ENCODE assay signal across 8 mouse cellular contexts in the genomic region with DNA sequence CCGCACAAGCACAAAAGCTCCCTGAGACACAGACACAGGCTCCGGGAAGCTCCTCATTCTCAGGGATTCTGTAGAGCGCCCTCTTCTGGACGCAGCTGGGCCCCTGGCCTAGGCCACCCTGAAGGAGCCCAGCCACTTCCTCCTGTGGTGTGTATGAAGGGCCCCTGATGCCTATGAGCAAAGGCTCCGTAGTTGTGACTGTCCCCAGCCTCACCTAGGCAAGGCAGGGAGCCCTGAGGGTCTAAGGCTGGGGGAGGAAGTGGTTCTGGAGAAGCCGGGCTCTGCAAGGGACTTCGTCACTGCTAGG. TPM values are rescaled to one million over a fixed set of nuclear protein-coding genes. Genes with fewer than 3 reads are reported as not detected.
A peak's percentile ranks its signal among the peaks of the same experiment; 100 is the strongest.
DNase-seq lines count a peak whose midpoint lies in the region; ATAC-seq and TF ChIP-seq lines count a peak whose summit lies in the region.

No protein-coding gene starts in this region.

- peak; percentile 73 for TF ChIP-seq CTCF in liver, postnatal 0 days (IDR thresholded peaks at IDR 0.05; ENCODE audit: low read depth)

- peak; percentile 59 for DNase-seq in urinary bladder, postnatal 14 days (ENCODE audit: low spot score)
- no peak for DNase-seq in urinary bladder, postnatal 4 days (ENCODE audit: low spot score in 2 of 2)
- DNase-seq in adrenal gland, postnatal 36 days, result peak; percentile 64 to 79
- DNase-seq in kidney, adult 8-10 months, result peak; percentile 35 to 62
- peak; percentile 80 for DNase-seq in liver, postnatal 0 days
- DNase-seq in ovary, postnatal 36 days (ENCODE audit: low spot score), result peak; percentile 59
- no peak for DNase-seq in yolk sac, embryonic 10.5 days (ENCODE audit: low spot score)

- no peak for TF ChIP-seq EP300 in liver, postnatal 0 days (IDR thresholded peaks at IDR 0.05; ENCODE audit: low read depth)

- H3K36me3 ChIP-seq in forebrain, embryonic 13.5 days (ENCODE audit: poor library complexity, severe bottlenecking), result no peaks in the 10 kb centered on the region
- H3K36me3 ChIP-seq in liver, postnatal 0 days (replicated peaks; ENCODE audit: insufficient read depth, low read length), result no peaks in the 10 kb centered on the region

- peak; percentile 12; the same call in 1 of the 2 replicates for ATAC-seq in forebrain, embryonic 13.5 days
- peak; percentile 21; the same call in 1 of the 2 replicates for ATAC-seq in liver, postnatal 0 days

- peaks cover 27% of the 10 kb centered on the region for H3K27me3 ChIP-seq in forebrain, embryonic 13.5 days
- H3K27me3 ChIP-seq in liver, postnatal 0 days (ENCODE audit: insufficient read depth, low read length), result peaks cover 14% of the 10 kb centered on the region

- no peak overlapping the region for H3K9ac ChIP-seq in forebrain, embryonic 13.5 days
- H3K9ac ChIP-seq in liver, postnatal 0 days (replicated peaks), result no peak overlapping the region

- no peak overlapping the region for H3K4me3 ChIP-seq in forebrain, embryonic 13.5 days
- H3K4me3 ChIP-seq in liver, postnatal 0 days (ENCODE audit: low read depth, low read length), result no peak overlapping the region

- H3K4me1 ChIP-seq in forebrain, embryonic 13.5 days, result peaks cover 26% of the 10 kb centered on the region
- H3K4me1 ChIP-seq in liver, postnatal 0 days (ENCODE audit: insufficient read depth), result peaks cover 30% of the 10 kb centered on the region

- no peak overlapping the region for H3K4me2 ChIP-seq in forebrain, embryonic 13.5 days
- peak overlapping the region; percentile 51; the same call in 1 of the 2 replicates for H3K4me2 ChIP-seq in liver, postnatal 0 days (ENCODE audit: low read depth, low read length)

- H3K27ac ChIP-seq in forebrain, embryonic 13.5 days, result no peak overlapping the region
- no peak overlapping the region for H3K27ac ChIP-seq in liver, postnatal 0 days (ENCODE audit: low read depth)

- 40% methylated on average over 7 of the region's 7 CpGs for WGBS in forebrain, embryonic 13.5 days
- 16% methylated on average over 7 of the region's 7 CpGs for WGBS in liver, postnatal 0 days (ENCODE audit: insufficient replicate concordance)

- no peaks in the 10 kb centered on the region for H3K9me3 ChIP-seq in forebrain, embryonic 13.5 days (replicated peaks)
- H3K9me3 ChIP-seq in liver, postnatal 0 days (ENCODE audit: low read length), result no peaks in the 10 kb centered on the region

RNA-seq across cellular contexts. Expression of a gene that starts 3.8 kb away (rescaled TPM):
- total RNA-seq in adrenal gland, postnatal 36 days (2021), result under 1 TPM; 0.10 to 0.56 TPM
- 0.04 TPM in 1 of 2 replicates, not detected in the other for polyA plus RNA-seq in forebrain, embryonic 13.5 days (2015; fragmentation: Nextera tagmentation; extraction: Ambion mirVana)
- not detected in 2 replicates for polyA plus RNA-seq in liver, postnatal 0 days (2015; fragmentation: Nextera tagmentation; extraction: Ambion mirVana)

RNA-seq across cellular contexts. Expression of a gene that starts 24.9 kb away (rescaled TPM):
- total RNA-seq in adrenal gland, postnatal 36 days (2021), result under 1 TPM in 1 of 2 experiments, not detected in 1; 0.26 TPM
- not detected in 2 replicates for polyA plus RNA-seq in forebrain, embryonic 13.5 days (2015; fragmentation: Nextera tagmentation; extraction: Ambion mirVana)
- 0.58 and 1.3 TPM in 2 replicates for polyA plus RNA-seq in liver, postnatal 0 days (2015; fragmentation: Nextera tagmentation; extraction: Ambion mirVana)

RNA-seq across cellular contexts. Expression of a gene that starts 43.1 kb away (rescaled TPM):
- total RNA-seq in adrenal gland, postnatal 36 days (2021), result 1 to 10 TPM; 4.0 to 4.6 TPM
- polyA plus RNA-seq in forebrain, embryonic 13.5 days (2015; fragmentation: Nextera tagmentation; extraction: Ambion mirVana), result 0.85 and 1.4 TPM in 2 replicates
- polyA plus RNA-seq in liver, postnatal 0 days (2015; fragmentation: Nextera tagmentation; extraction: Ambion mirVana), result 1.8 and 2.0 TPM in 2 replicates

Comparison
In these comparisons a context has a peak if more than half of its experiments do, and no peak if none do; other contexts are left out.
1. DNase-seq: peak in urinary bladder, postnatal 14 days (single experiment), adrenal gland, postnatal 36 days (2 of 2), kidney, adult 8-10 months (2 of 2), liver, postnatal 0 days (single experiment) and ovary, postnatal 36 days (single experiment); none in urinary bladder, postnatal 4 days (0 of 2) and yolk sac, embryonic 10.5 days (single experiment).